Mouse (Mus musculus): ENCODE data around the gene C8b. TPM values are rescaled to one million over a fixed set of nuclear protein-coding genes. Genes with fewer than 3 reads are reported as not detected.

C8b gene
- polyA plus RNA-seq, 1 experiment from 2014 or later, result not detected

DNA sequence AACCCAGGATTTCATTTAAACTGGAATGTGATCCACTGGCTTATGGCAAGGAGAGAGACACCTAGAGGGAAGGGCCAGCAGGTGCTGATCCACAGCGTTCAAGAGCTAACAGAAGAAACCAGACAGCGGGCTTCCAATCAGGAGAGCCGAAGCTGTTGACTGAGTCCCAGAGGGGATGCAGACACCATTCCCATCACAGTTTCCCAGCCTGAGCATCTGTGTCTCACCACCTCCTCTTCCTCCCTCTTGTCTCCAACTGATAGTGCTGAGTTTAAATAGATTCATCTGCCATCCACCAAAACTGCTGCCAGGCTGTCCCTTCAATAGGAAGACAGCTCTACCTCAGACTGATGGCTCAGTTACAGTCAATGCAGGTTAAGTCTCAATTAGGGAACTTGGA is 12.0 kb upstream of the C8b start:
- WGBS, result 78% methylated on average over 3 of the region's 3 CpGs
- H3K4me1 ChIP-seq (ENCODE audit: control insufficient read depth, insufficient read depth, low read length), result no peaks in the 10 kb centered on the region
- no peaks in the 10 kb centered on the region for H3K36me3 ChIP-seq (ENCODE audit: control insufficient read depth, insufficient read depth, low read length)
- H3K27ac ChIP-seq (replicated peaks; ENCODE audit: low read depth, low read length), result no peak overlapping the region
- H3K9ac ChIP-seq (replicated peaks; ENCODE audit: low read length), result no peak overlapping the region
- ATAC-seq (ENCODE audit: low FRiP score, low TSS enrichment) (no peak), DNase-seq (no peak)
- no peak overlapping the region for H3K4me3 ChIP-seq (replicated peaks; ENCODE audit: low read depth, low read length)
- no peak overlapping the region for H3K4me2 ChIP-seq (ENCODE audit: low read length)
- H3K9me3 ChIP-seq (ENCODE audit: control insufficient read depth, low read length), result no peaks in the 10 kb centered on the region
- H3K27me3 ChIP-seq (ENCODE audit: control insufficient read depth, insufficient read depth, low read length), result no peaks in the 10 kb centered on the region

GRCm38 (mm10) chr4:104760878-104761624 is 5.1 kb upstream of the C8b start:
- 13% methylated on average over 13 of the region's 13 CpGs for WGBS
- Histone ChIP-seq H3K4me2 (ENCODE audit: low read length) (peak overlapping the region; percentile 23), H3K9ac (replicated peaks; ENCODE audit: low read length) (no peak overlapping the region; the same call in 1 of the 2 replicates), H3K4me1 (ENCODE audit: control insufficient read depth, insufficient read depth, low read length) (0 out of 2 replicates have a peak, but pooled peaks cover 9% of the 10 kb centered on the region), H3K27ac (replicated peaks; ENCODE audit: low read depth, low read length) (peak overlapping the region; percentile 77), H3K4me3 (replicated peaks; ENCODE audit: low read depth, low read length) (no peak overlapping the region), H3K9me3 (ENCODE audit: control insufficient read depth, low read length) (no peaks in the 10 kb centered on the region), H3K36me3 (ENCODE audit: control insufficient read depth, insufficient read depth, low read length) (no peaks in the 10 kb centered on the region), H3K27me3 (ENCODE audit: control insufficient read depth, insufficient read depth, low read length) (no peaks in the 10 kb centered on the region)
- peak; percentile 85 for DNase-seq
- ATAC-seq (ENCODE audit: low FRiP score, low TSS enrichment), result peak; percentile 84

- Histone ChIP-seq H3K9me3 (ENCODE audit: control insufficient read depth, low read length) (no peaks in the 10 kb centered on the region), H3K4me2 (ENCODE audit: low read length) (no peak overlapping the region), H3K36me3 (ENCODE audit: control insufficient read depth, insufficient read depth, low read length) (no peaks in the 10 kb centered on the region), H3K4me1 (ENCODE audit: control insufficient read depth, insufficient read depth, low read length) (no peaks in the 10 kb centered on the region), H3K27ac (replicated peaks; ENCODE audit: low read depth, low read length) (no peak overlapping the region), H3K27me3 (ENCODE audit: control insufficient read depth, insufficient read depth, low read length) (no peaks in the 10 kb centered on the region), H3K4me3 (replicated peaks; ENCODE audit: low read depth, low read length) (no peak overlapping the region), H3K9ac (replicated peaks; ENCODE audit: low read length) (no peak overlapping the region)
- ATAC-seq (ENCODE audit: low FRiP score, low TSS enrichment), result no peak
- WGBS, result 91% methylated on average over 4 of the region's 4 CpGs
- no peak for DNase-seq
These were observed 2.1 kb downstream of the C8b start for GRCm38 (mm10) chr4:104768190-104768589.

- no peaks in the 10 kb centered on the region for H3K27me3 ChIP-seq (ENCODE audit: control insufficient read depth, insufficient read depth, low read length)
- 61% methylated on average over 8 of the region's 8 CpGs for WGBS
- H3K9me3 ChIP-seq (ENCODE audit: control insufficient read depth, low read length), result no peaks in the 10 kb centered on the region
- peak; percentile 39 for DNase-seq
- H3K4me2 ChIP-seq (ENCODE audit: low read length), result no peak overlapping the region
- H3K36me3 ChIP-seq (ENCODE audit: control insufficient read depth, insufficient read depth, low read length), result no peaks in the 10 kb centered on the region
- ATAC-seq (ENCODE audit: low FRiP score, low TSS enrichment), result no peak
- no peaks in the 10 kb centered on the region for H3K4me1 ChIP-seq (ENCODE audit: control insufficient read depth, insufficient read depth, low read length)
- H3K4me3 ChIP-seq (replicated peaks; ENCODE audit: low read depth, low read length), result no peak overlapping the region
- H3K27ac ChIP-seq (replicated peaks; ENCODE audit: low read depth, low read length), result no peak overlapping the region
- H3K9ac ChIP-seq (replicated peaks; ENCODE audit: low read length), result no peak overlapping the region
These were observed 3.5 kb downstream of the C8b start for GRCm38 (mm10) chr4:104769602-104770001.

- H3K4me1 ChIP-seq (ENCODE audit: control insufficient read depth, insufficient read depth, low read length), result no peaks in the 10 kb centered on the region
- H3K4me2 ChIP-seq (ENCODE audit: low read length), result no peak overlapping the region
- H3K36me3 ChIP-seq (ENCODE audit: control insufficient read depth, insufficient read depth, low read length), result no peaks in the 10 kb centered on the region
- no peak for ATAC-seq (ENCODE audit: low FRiP score, low TSS enrichment)
- no peak overlapping the region for H3K27ac ChIP-seq (replicated peaks; ENCODE audit: low read depth, low read length)
- H3K9ac ChIP-seq (replicated peaks; ENCODE audit: low read length), result no peak overlapping the region
- no peak overlapping the region for H3K4me3 ChIP-seq (replicated peaks; ENCODE audit: low read depth, low read length)
- DNase-seq, result no peak
- H3K9me3 ChIP-seq (ENCODE audit: control insufficient read depth, low read length), result no peaks in the 10 kb centered on the region
- WGBS, result 51% methylated on average over 4 of the region's 4 CpGs
- H3K27me3 ChIP-seq (ENCODE audit: control insufficient read depth, insufficient read depth, low read length), result no peaks in the 10 kb centered on the region
These were observed 4.2 kb downstream of the C8b start for GRCm38 (mm10) chr4:104770331-104770730.

- Histone ChIP-seq H3K4me2 (ENCODE audit: low read length) (no peak overlapping the region), H3K4me3 (replicated peaks; ENCODE audit: low read depth, low read length) (no peak overlapping the region), H3K27ac (replicated peaks; ENCODE audit: low read depth, low read length) (no peak overlapping the region), H3K36me3 (ENCODE audit: control insufficient read depth, insufficient read depth, low read length) (no peaks in the 10 kb centered on the region), H3K27me3 (ENCODE audit: control insufficient read depth, insufficient read depth, low read length) (no peaks in the 10 kb centered on the region), H3K9me3 (ENCODE audit: control insufficient read depth, low read length) (no peaks in the 10 kb centered on the region), H3K9ac (replicated peaks; ENCODE audit: low read length) (no peak overlapping the region), H3K4me1 (ENCODE audit: control insufficient read depth, insufficient read depth, low read length) (no peaks in the 10 kb centered on the region)
- ATAC-seq (ENCODE audit: low FRiP score, low TSS enrichment) (no peak), DNase-seq (peak; percentile 21)
- 24% methylated on average over 3 of the region's 3 CpGs for WGBS
These were observed 9.5 kb downstream of the C8b start for GRCm38 (mm10) chr4:104775601-104776000.

- WGBS, result 85% methylated on average over 5 of the region's 5 CpGs
- no peak overlapping the region for H3K27ac ChIP-seq (replicated peaks; ENCODE audit: low read depth, low read length)
These were observed 13.3 kb downstream of the C8b start for GRCm38 (mm10) chr4:104779460-104779859.

DNA sequence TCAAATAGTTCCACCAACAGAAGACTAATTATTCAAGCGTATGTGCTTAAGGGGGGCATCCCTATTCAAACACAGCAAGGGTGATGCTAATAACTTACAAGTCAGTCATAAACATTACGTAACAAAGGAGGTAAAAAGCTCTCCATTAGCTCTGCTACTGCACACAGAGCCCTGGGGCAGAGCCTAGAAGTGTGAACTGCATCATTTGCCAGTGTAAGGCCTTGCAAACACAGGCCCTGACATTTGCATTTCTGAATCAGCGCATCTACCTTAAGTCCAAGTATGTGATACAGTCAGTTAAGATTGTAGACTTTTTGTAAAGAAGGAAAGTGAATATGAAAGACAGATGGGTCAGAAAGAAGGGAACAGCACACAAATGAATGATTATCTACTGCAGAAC is 15.3 kb downstream of the C8b start:
- 87% methylated on average over 3 of the region's 3 CpGs for WGBS

More at GRCm38 (mm10) chr4:104779460-104779859, 13.3 kb downstream of the C8b start:
- Histone ChIP-seq H3K4me1 (ENCODE audit: control insufficient read depth, insufficient read depth, low read length) (no peaks in the 10 kb centered on the region), H3K4me3 (replicated peaks; ENCODE audit: low read depth, low read length) (no peak overlapping the region), H3K9me3 (ENCODE audit: control insufficient read depth, low read length) (no peaks in the 10 kb centered on the region), H3K36me3 (ENCODE audit: control insufficient read depth, insufficient read depth, low read length) (no peaks in the 10 kb centered on the region), H3K27me3 (ENCODE audit: control insufficient read depth, insufficient read depth, low read length) (no peaks in the 10 kb centered on the region), H3K9ac (replicated peaks; ENCODE audit: low read length) (no peak overlapping the region), H3K4me2 (ENCODE audit: low read length) (no peak overlapping the region)
- DNase-seq (no peak), ATAC-seq (ENCODE audit: low FRiP score, low TSS enrichment) (no peak)

DNA sequence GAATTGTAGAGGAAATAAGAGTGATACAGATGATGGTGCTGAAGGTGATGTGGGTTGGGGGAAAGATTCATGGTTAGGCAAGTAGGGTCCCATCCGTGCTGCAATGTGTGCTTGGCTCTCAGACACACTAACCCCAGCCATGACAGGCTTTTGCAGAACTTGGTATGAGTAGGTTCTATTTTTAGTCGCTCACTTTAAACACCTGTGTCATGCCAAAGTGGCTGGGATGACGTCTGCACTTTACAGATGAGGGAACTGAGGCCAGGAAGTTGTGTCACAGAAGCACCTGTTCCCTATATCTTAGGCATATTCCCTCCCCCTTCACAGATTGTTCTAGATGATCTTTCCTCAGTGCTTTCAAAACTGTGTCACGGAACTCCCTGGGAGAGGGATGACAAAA is 16.2 kb downstream of the C8b start:
- Histone ChIP-seq H3K36me3 (ENCODE audit: control insufficient read depth, insufficient read depth, low read length) (no peaks in the 10 kb centered on the region), H3K9me3 (ENCODE audit: control insufficient read depth, low read length) (no peaks in the 10 kb centered on the region), H3K9ac (replicated peaks; ENCODE audit: low read length) (no peak overlapping the region), H3K4me3 (replicated peaks; ENCODE audit: low read depth, low read length) (no peak overlapping the region), H3K27ac (replicated peaks; ENCODE audit: low read depth, low read length) (no peak overlapping the region), H3K4me1 (ENCODE audit: control insufficient read depth, insufficient read depth, low read length) (no peaks in the 10 kb centered on the region), H3K4me2 (ENCODE audit: low read length) (no peak overlapping the region), H3K27me3 (ENCODE audit: control insufficient read depth, insufficient read depth, low read length) (no peaks in the 10 kb centered on the region)
- ATAC-seq (ENCODE audit: low FRiP score, low TSS enrichment) (no peak), DNase-seq (no peak)
- WGBS, result 88% methylated on average over 4 of the region's 4 CpGs

More for the DNA sequence above, 15.3 kb downstream of the C8b start:
- no peaks in the 10 kb centered on the region for H3K9me3 ChIP-seq (ENCODE audit: control insufficient read depth, low read length)
- DNase-seq (no peak), ATAC-seq (ENCODE audit: low FRiP score, low TSS enrichment) (no peak)
- no peaks in the 10 kb centered on the region for H3K27me3 ChIP-seq (ENCODE audit: control insufficient read depth, insufficient read depth, low read length)
- no peak overlapping the region for H3K27ac ChIP-seq (replicated peaks; ENCODE audit: low read depth, low read length)
- no peak overlapping the region for H3K4me3 ChIP-seq (replicated peaks; ENCODE audit: low read depth, low read length)
- no peak overlapping the region for H3K4me2 ChIP-seq (ENCODE audit: low read length)
- no peak overlapping the region for H3K9ac ChIP-seq (replicated peaks; ENCODE audit: low read length)
- H3K4me1 ChIP-seq (ENCODE audit: control insufficient read depth, insufficient read depth, low read length), result no peaks in the 10 kb centered on the region
- H3K36me3 ChIP-seq (ENCODE audit: control insufficient read depth, insufficient read depth, low read length), result no peaks in the 10 kb centered on the region
